Mouse (Mus musculus): ENCODE data around the gene Wdr41.

DNA sequence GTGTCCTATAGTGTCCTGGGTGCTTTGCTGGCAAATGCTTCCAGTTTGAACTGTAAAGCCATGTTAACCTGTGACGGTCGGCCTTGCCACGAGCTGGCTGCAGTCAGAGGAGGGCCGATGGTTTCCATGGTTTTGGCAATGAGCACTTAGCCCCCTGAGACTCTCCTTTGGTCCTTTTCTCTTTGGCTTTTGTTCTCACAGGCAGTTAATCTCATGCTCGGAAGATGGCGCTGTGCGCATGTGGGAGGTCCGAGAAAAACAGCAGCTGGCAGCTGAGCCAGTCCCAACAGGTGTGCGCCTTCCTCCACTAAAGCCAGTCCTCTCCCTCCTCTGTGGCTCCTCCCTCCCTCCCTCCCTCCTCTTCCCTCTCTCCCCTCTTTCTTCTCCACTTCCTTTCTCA, 41.8 kb downstream of the Wdr41 start:
- TF ChIP-seq RCOR1 (conservative IDR thresholded peaks at IDR 0.05; ENCODE audit: low read depth, low read length) (no peak), POLR2A (IDR thresholded peaks at IDR 0.05; ENCODE audit: low read depth, low read length) (no peak), HCFC1 (IDR thresholded peaks at IDR 0.05; ENCODE audit: low read depth, low read length) (no peak), CTCF (conservative IDR thresholded peaks at IDR 0.05 in 1 of 2, IDR thresholded peaks at IDR 0.05 in 1 of 2; ENCODE audit: low read depth in 2 of 2, low read length in 2 of 2) (peak; percentile 14 to 88; a peak in 2 of 4 replicates), JUN (IDR thresholded peaks at IDR 0.05; ENCODE audit: insufficient read depth, low read depth, low read length) (no peak), CHD2 (IDR thresholded peaks at IDR 0.05; ENCODE audit: low read length) (no peak), JUND (conservative IDR thresholded peaks at IDR 0.05; ENCODE audit: low read depth, low read length) (no peak), BHLHE40 (IDR thresholded peaks at IDR 0.05; ENCODE audit: low read depth, low read length) (no peak), EP300 (IDR thresholded peaks at IDR 0.05; ENCODE audit: low read length) (no peak)

Measured in CH12.LX (cell line).